Mouse (Mus musculus): ENCODE measurements around the gene Sult2a1.
"Not testable (repeated sequence)": the region's sequence is repeated elsewhere in the genome, so short reads cannot be mapped to it uniquely, and the experiment has no call there.

Sult2a1 gene

DNA sequence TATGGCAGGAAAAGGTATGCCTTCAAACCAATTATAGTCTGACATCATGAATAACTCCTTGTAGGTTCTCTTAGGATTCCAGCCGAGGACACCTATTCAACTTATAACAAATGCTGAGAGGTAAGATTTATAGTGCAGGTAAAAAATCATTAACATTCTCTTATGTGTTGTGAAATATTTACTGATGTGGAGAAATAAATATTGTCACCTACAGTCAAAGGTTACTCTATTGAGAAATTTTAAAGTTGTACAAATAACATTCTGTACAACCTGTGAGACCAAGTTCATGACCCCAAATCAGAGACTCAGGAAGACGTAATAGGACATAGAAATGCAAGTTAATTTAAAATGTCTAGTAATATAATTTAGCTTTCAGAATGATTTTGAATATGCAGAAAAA lies at the start of gene Sult2a1:
Gene Sult2a1, minus strand, starts transcription at position 101 of the 400 bp plus-strand sequence.
- DNase-seq: not testable (repeated sequence)

DNA sequence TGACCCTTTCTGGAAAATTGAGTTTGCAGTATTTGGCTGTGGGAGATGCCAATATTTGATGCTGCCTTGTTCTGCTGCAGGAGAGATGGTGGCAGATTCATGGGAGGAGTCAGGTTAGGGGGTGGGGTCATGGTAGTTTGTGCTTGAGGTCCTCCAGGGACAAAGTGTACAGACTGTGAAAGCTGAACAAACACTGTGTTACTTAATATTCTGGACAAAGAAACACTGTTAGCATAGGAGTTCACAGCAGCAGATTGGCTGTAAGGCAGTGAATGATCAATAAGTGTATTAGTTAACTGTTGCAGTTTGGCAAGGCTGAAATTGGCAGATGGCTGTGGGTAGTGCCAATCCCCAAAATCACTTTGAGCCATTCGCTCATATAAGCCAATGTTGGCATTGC lies 23.3 kb downstream of the Sult2a1 start:
- no peak for DNase-seq
